Mouse (Mus musculus): ENCODE results near the gene Bcl2a1a. TPM values are rescaled to one million over a fixed set of nuclear protein-coding genes. Genes with fewer than 3 reads are reported as not detected.
A peak's percentile ranks its signal among the peaks of the same experiment; 100 is the strongest.
"Not testable (repeated sequence)": the region's sequence is repeated elsewhere in the genome, so short reads cannot be mapped to it uniquely, and the experiment has no call there.

Bcl2a1a gene
- total RNA-seq (2017), result 4.9 and 10.6 TPM in 2 replicates

- ATAC-seq (ENCODE audit: extremely low read depth, insufficient number of reproducible peaks, low FRiP score, poor library complexity, severe bottlenecking), result peak; percentile 87
Measured at GRCm38 (mm10) chr9:88956670-88957153, at the start of gene Bcl2a1a. TSS of gene Bcl2a1a (plus strand) at chr9:88956900.

GRCm38 (mm10) chr9:88916576-88916975, 40.1 kb upstream of the Bcl2a1a start:
- ATAC-seq (ENCODE audit: extremely low read depth, insufficient number of reproducible peaks, low FRiP score, poor library complexity, severe bottlenecking), result not testable (repeated sequence)

- ATAC-seq (ENCODE audit: extremely low read depth, insufficient number of reproducible peaks, low FRiP score, poor library complexity, severe bottlenecking), result peak; percentile 84
Measured at GRCm38 (mm10) chr9:88938312-88938711, 18.4 kb upstream of the Bcl2a1a start.

GRCm38 (mm10) chr9:88951466-88951865, 5.2 kb upstream of the Bcl2a1a start:
- not testable (repeated sequence) for ATAC-seq (ENCODE audit: extremely low read depth, insufficient number of reproducible peaks, low FRiP score, poor library complexity, severe bottlenecking)

GRCm38 (mm10) chr9:88953151-88953550, 3.5 kb upstream of the Bcl2a1a start:
- peak; percentile 64 for ATAC-seq (ENCODE audit: extremely low read depth, insufficient number of reproducible peaks, low FRiP score, poor library complexity, severe bottlenecking)

GRCm38 (mm10) chr9:88955224-88955623, 1.5 kb upstream of the Bcl2a1a start:
- not testable (repeated sequence) for ATAC-seq (ENCODE audit: extremely low read depth, insufficient number of reproducible peaks, low FRiP score, poor library complexity, severe bottlenecking)

GRCm38 (mm10) chr9:88956035-88956434, 665 bp upstream of the Bcl2a1a start:
- ATAC-seq (ENCODE audit: extremely low read depth, insufficient number of reproducible peaks, low FRiP score, poor library complexity, severe bottlenecking), result peak; percentile 47

- ATAC-seq (ENCODE audit: extremely low read depth, insufficient number of reproducible peaks, low FRiP score, poor library complexity, severe bottlenecking), result no peak
Measured at GRCm38 (mm10) chr9:88958891-88959290, 2.2 kb downstream of the Bcl2a1a start.

- not testable (repeated sequence) for ATAC-seq (ENCODE audit: extremely low read depth, insufficient number of reproducible peaks, low FRiP score, poor library complexity, severe bottlenecking)
Measured at GRCm38 (mm10) chr9:88959981-88960380, 3.3 kb downstream of the Bcl2a1a start.

GRCm38 (mm10) chr9:88966462-88966861, 9.8 kb downstream of the Bcl2a1a start:
- not testable (repeated sequence) for ATAC-seq (ENCODE audit: extremely low read depth, insufficient number of reproducible peaks, low FRiP score, poor library complexity, severe bottlenecking)

- ATAC-seq (ENCODE audit: extremely low read depth, insufficient number of reproducible peaks, low FRiP score, poor library complexity, severe bottlenecking), result peak; percentile 36; the same call in 1 of the 2 replicates
Measured at GRCm38 (mm10) chr9:88969502-88969901, 12.8 kb downstream of the Bcl2a1a start.

GRCm38 (mm10) chr9:88976875-88977274, 20.2 kb downstream of the Bcl2a1a start:
- not testable (repeated sequence) for ATAC-seq (ENCODE audit: extremely low read depth, insufficient number of reproducible peaks, low FRiP score, poor library complexity, severe bottlenecking)

- ATAC-seq (ENCODE audit: extremely low read depth, insufficient number of reproducible peaks, low FRiP score, poor library complexity, severe bottlenecking), result not testable (repeated sequence)
Measured at GRCm38 (mm10) chr9:88979781-88980180, 23.1 kb downstream of the Bcl2a1a start.

- ATAC-seq (ENCODE audit: extremely low read depth, insufficient number of reproducible peaks, low FRiP score, poor library complexity, severe bottlenecking), result not testable (repeated sequence)
Measured at GRCm38 (mm10) chr9:89001541-89001940, 44.8 kb downstream of the Bcl2a1a start.

Other genes starting within 250 kb of the Bcl2a1a start
- 43.3 and 46.6 TPM in 2 replicates for gene Mthfsl, start 236.6 kb upstream of the Bcl2a1a start, total RNA-seq (2017)
- gene Bcl2a1d, start 225.0 kb upstream of the Bcl2a1a start, total RNA-seq (2017), result 9.9 and 16.3 TPM in 2 replicates
- not detected in 2 replicates for gene Trim43c, start 117.7 kb upstream of the Bcl2a1a start, total RNA-seq (2017)
- gene Trim43b, start 135.9 kb downstream of the Bcl2a1a start, total RNA-seq (2017), result not detected in 2 replicates
- 42.9 and 65.7 TPM in 2 replicates for gene Bcl2a1b, start 242.3 kb downstream of the Bcl2a1a start, total RNA-seq (2017)
- gene Gm29094, start 242.5 kb downstream of the Bcl2a1a start, total RNA-seq (2017), result 0.98 TPM in 1 of 2 replicates, not detected in the other